Mouse (Mus musculus) limb, embryonic 10.5 days (tissue): ENCODE measurements around the gene Fxr1. TPM values are rescaled to one million over a fixed set of nuclear protein-coding genes. Genes with fewer than 3 reads are reported as not detected.

Experiments
- polyA plus RNA-seq: library from polyadenylated mRNA; unstranded; fragments of >200 nt; fragmentation: Nextera tagmentation; extraction: Ambion mirVana; gene quantifications from 2 replicates; pipeline ENCODE4 v1.2.1, GENCODE M21; 2016

The Fxr1 gene
- polyA plus RNA-seq, 1 experiment from 2014 or later = 60.7 TPM

Other genes starting within 250 kb of the Fxr1 start
- 50.4 and 60.3 TPM in 2 replicates for gene Ttc14, start 220.1 kb upstream of the Fxr1 start, polyA plus RNA-seq
- 4.3 and 5.4 TPM in 2 replicates for gene Ccdc39, start 175.6 kb upstream of the Fxr1 start, polyA plus RNA-seq
- gene Dnajc19, start 61.4 kb downstream of the Fxr1 start, polyA plus RNA-seq = 164 and 181 TPM in 2 replicates